Mouse (Mus musculus) CH12.LX (cell line): ENCODE measurements around the gene Shbg.

ENCODE experiments used
- CTCF ChIP-seq, 2 experiments: IDR thresholded peaks in 1 of 2; conservative IDR thresholded peaks in 1 of 2; 2 replicates each; pipeline ENCODE4 v1.5.1; 2011 to 2012; ENCODE audit warnings: low read depth in 2 of 2, low read length in 2 of 2, improper control_type of control experiment in 1 of 2, inconsistent platforms in 1 of 2, mild to moderate bottlenecking in 1 of 2, moderate library complexity in 1 of 2
- EP300 ChIP-seq: IDR thresholded peaks from 2 replicates; pipeline ENCODE4 v1.6.1; 2011; ENCODE audit warnings: low read length, improper control_type of control experiment
- NRF1 ChIP-seq: IDR thresholded peaks from 2 replicates; pipeline ENCODE4 v1.6.1; 2014; ENCODE audit warnings: low read depth, mild to moderate bottlenecking, inconsistent platforms, low read length, improper control_type of control experiment, moderate library complexity

DNA sequence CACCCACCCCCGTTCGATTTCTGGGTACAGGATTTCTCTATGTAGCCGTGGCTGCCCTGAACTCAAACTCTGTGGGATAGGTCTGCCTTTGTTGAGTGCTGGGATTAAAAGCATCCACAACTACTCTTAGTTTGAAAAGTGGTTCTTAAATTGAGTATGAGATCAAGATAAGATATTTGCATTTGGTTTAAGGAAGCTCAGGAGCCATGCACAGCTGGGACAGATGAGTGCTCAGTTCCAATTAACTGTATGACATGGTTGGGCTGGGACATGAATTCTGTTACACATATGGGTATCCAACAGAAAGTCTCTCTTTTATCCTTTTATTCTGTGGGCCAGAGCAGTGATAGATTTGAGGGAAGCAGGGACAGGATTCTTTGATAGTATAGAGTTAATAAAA is 17.8 kb upstream of the Shbg start:
- no peak for TF ChIP-seq EP300
- no peak for TF ChIP-seq NRF1
- TF ChIP-seq CTCF (conservative IDR thresholded peaks at IDR 0.05 in 1 of 2, IDR thresholded peaks at IDR 0.05 in 1 of 2; ENCODE audit: low read depth in 2 of 2, low read length in 2 of 2): no peak
